ENCODE assay signal across 8 mouse cellular contexts in the genomic region with DNA sequence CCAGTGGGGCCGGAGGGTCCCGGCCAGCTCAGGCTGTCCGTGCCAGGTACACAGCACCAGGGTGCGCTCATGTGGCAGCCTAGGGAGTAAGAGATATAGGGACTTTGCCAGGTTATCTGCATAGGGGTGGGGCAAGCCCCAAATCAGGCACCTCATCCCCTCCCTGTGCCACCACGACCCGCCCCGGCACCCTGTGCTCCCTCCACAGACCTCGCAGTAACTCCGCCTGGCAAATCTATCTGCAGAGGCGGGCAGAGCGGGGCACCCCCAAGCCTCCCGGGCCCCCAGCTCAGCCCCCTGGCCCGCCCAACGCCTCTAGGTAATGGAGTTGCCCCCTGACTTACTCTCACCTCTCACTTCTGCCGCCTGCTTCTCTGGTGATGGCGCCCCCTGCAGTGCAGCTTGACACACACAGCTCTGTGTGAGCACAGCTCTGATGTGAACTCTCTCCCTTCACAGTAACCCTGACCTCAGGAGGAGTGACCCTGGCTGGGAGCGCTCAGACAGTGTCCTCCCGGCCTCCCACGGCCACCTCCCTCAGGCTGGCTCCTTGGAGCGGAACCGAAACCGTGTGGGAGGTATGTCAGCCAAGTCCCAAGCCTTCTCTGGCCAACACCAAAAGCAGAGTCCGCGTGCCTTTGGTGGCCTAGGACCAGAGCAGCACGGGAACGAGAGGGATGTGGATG. TPM values are rescaled to one million over a fixed set of nuclear protein-coding genes. Genes with fewer than 3 reads are reported as not detected.
A peak's percentile ranks its signal among the peaks of the same experiment; 100 is the strongest.
DNase-seq lines count a peak whose midpoint lies in the region; ATAC-seq and TF ChIP-seq lines count a peak whose summit lies in the region.
"Had no signal": no experiment of that assay in that cellular context is flagged by ENCODE, and none has a peak within 500 bp of the region (broad histone marks: within the 10 kb centered on the region; RNA-seq: fewer than 3 reads in every experiment).

No protein-coding gene starts in this region.

- H3K36me3 ChIP-seq in hindbrain, postnatal 0 days (ENCODE audit: insufficient read depth, low read length): peaks cover 76% of the 10 kb centered on the region
- peaks cover 97% of the 10 kb centered on the region for H3K36me3 ChIP-seq in hindbrain, embryonic 14.5 days (replicated peaks; ENCODE audit: control insufficient read depth, insufficient read depth)
- peaks cover 98% of the 10 kb centered on the region for H3K36me3 ChIP-seq in kidney, embryonic 15.5 days
- peaks cover 78% of the 10 kb centered on the region for H3K36me3 ChIP-seq in small intestine, adult 2 months (ENCODE audit: control insufficient read depth, insufficient read depth, low read length)
- peaks cover 91% of the 10 kb centered on the region for H3K36me3 ChIP-seq in neural tube, embryonic 15.5 days

- TF ChIP-seq POLR2A in small intestine, adult 2 months (IDR thresholded peaks at IDR 0.05; ENCODE audit: low read depth, low read length): no peak

- no peak overlapping the region for H3K9ac ChIP-seq in hindbrain, postnatal 0 days (replicated peaks; ENCODE audit: low read length)
- H3K9ac ChIP-seq in hindbrain, embryonic 14.5 days: no peak overlapping the region
- H3K9ac ChIP-seq in kidney, embryonic 15.5 days: no peak overlapping the region
- H3K9ac ChIP-seq in neural tube, embryonic 15.5 days (replicated peaks): no peak overlapping the region
- H3K9ac ChIP-seq: limb, embryonic 12.5 days had no signal

- no peak overlapping the region for H3K4me3 ChIP-seq in hindbrain, postnatal 0 days (ENCODE audit: low read length)
- H3K4me3 ChIP-seq in hindbrain, embryonic 14.5 days (replicated peaks; ENCODE audit: low read length): no peak overlapping the region
- no peak overlapping the region for H3K4me3 ChIP-seq in kidney, embryonic 15.5 days (replicated peaks)
- H3K4me3 ChIP-seq in small intestine, adult 2 months (ENCODE audit: low read depth, low read length): no peak overlapping the region
- H3K4me3 ChIP-seq in neural tube, embryonic 15.5 days (replicated peaks): no peak overlapping the region
- H3K4me3 ChIP-seq: limb, embryonic 12.5 days had no signal

- H3K27me3 ChIP-seq in hindbrain, postnatal 0 days (ENCODE audit: insufficient read depth, low read length): no peaks in the 10 kb centered on the region
- H3K27me3 ChIP-seq in hindbrain, embryonic 14.5 days (ENCODE audit: control insufficient read depth, insufficient read depth, low read length): no peaks in the 10 kb centered on the region
- no peaks in the 10 kb centered on the region for H3K27me3 ChIP-seq in kidney, embryonic 15.5 days
- H3K27me3 ChIP-seq in small intestine, adult 2 months (ENCODE audit: control insufficient read depth, insufficient read depth, low read length): no peaks in the 10 kb centered on the region
- H3K27me3 ChIP-seq in neural tube, embryonic 15.5 days (replicated peaks): no peaks in the 10 kb centered on the region
- H3K27me3 ChIP-seq: limb, embryonic 12.5 days had no signal

- peak; percentile 49 for TF ChIP-seq CTCF in hindbrain, postnatal 0 days (IDR thresholded peaks at IDR 0.05; ENCODE audit: low read depth)
- TF ChIP-seq CTCF in small intestine, adult 2 months (IDR thresholded peaks at IDR 0.05; ENCODE audit: extremely low read depth, insufficient read length, insufficient replicate concordance, low read depth, low read length): peak; percentile 29; the same call in 1 of the 2 replicates

- peak; percentile 34 for DNase-seq in hindbrain, postnatal 0 days (ENCODE audit: low spot score)
- DNase-seq in hindbrain, embryonic 14.5 days (ENCODE audit: low spot score): no peak
- DNase-seq in R1 (ENCODE audit: low read depth, low spot score): peak; percentile 68
- DNase-seq in T-cell, adult 2 months (ENCODE audit: low spot score): no peak

- H3K4me1 ChIP-seq in hindbrain, postnatal 0 days (ENCODE audit: insufficient read depth, low read length): no peaks in the 10 kb centered on the region
- no peaks in the 10 kb centered on the region for H3K4me1 ChIP-seq in hindbrain, embryonic 14.5 days (replicated peaks; ENCODE audit: control insufficient read depth, insufficient read depth, low read length)
- H3K4me1 ChIP-seq in kidney, embryonic 15.5 days: peaks cover 15% of the 10 kb centered on the region
- H3K4me1 ChIP-seq in small intestine, adult 2 months (ENCODE audit: control insufficient read depth, insufficient read depth, insufficient read length, low read length): peaks cover 5% of the 10 kb centered on the region
- H3K4me1 ChIP-seq in neural tube, embryonic 15.5 days: no peaks in the 10 kb centered on the region
- H3K4me1 ChIP-seq: limb, embryonic 12.5 days had no signal

- ATAC-seq in hindbrain, postnatal 0 days: no peak
- no peak for ATAC-seq in hindbrain, embryonic 14.5 days (ENCODE audit: low FRiP score)
- peak; percentile 63 for ATAC-seq in kidney, embryonic 15.5 days (replicated peaks; ENCODE audit: low FRiP score)
- ATAC-seq in neural tube, embryonic 15.5 days (ENCODE audit: low FRiP score): no peak

- H3K4me2 ChIP-seq in hindbrain, postnatal 0 days (ENCODE audit: low read depth, low read length): no peak overlapping the region
- H3K4me2 ChIP-seq in hindbrain, embryonic 14.5 days (replicated peaks): no peak overlapping the region
- H3K4me2 ChIP-seq in kidney, embryonic 15.5 days: no peak overlapping the region
- no peak overlapping the region for H3K4me2 ChIP-seq in neural tube, embryonic 15.5 days
- H3K4me2 ChIP-seq: limb, embryonic 12.5 days had no signal

- 84% methylated on average over 26 of the region's 26 CpGs for WGBS in hindbrain, postnatal 0 days
- 85% methylated on average over 26 of the region's 26 CpGs for WGBS in hindbrain, embryonic 14.5 days
- WGBS in kidney, embryonic 15.5 days: 73% methylated on average over 26 of the region's 26 CpGs
- WGBS in small intestine, adult 2 months: 93% methylated on average over 26 of the region's 26 CpGs
- 93% methylated on average over 25 of the region's 26 CpGs for WGBS in neural tube, embryonic 15.5 days

- H3K9me3 ChIP-seq in hindbrain, postnatal 0 days (ENCODE audit: low read length): no peaks in the 10 kb centered on the region
- no peaks in the 10 kb centered on the region for H3K9me3 ChIP-seq in hindbrain, embryonic 14.5 days (ENCODE audit: control insufficient read depth, low read length)
- no peaks in the 10 kb centered on the region for H3K9me3 ChIP-seq in kidney, embryonic 15.5 days (replicated peaks)
- no peaks in the 10 kb centered on the region for H3K9me3 ChIP-seq in neural tube, embryonic 15.5 days (replicated peaks)
- H3K9me3 ChIP-seq: limb, embryonic 12.5 days had no signal

- H3K27ac ChIP-seq in hindbrain, postnatal 0 days: no peak overlapping the region
- H3K27ac ChIP-seq in hindbrain, embryonic 14.5 days: no peak overlapping the region
- peak overlapping the region; percentile 37; the same call in 1 of the 2 replicates for H3K27ac ChIP-seq in kidney, embryonic 15.5 days
- no peak overlapping the region for H3K27ac ChIP-seq in small intestine, adult 2 months (ENCODE audit: insufficient read depth, low read depth, low read length)
- no peak overlapping the region for H3K27ac ChIP-seq in neural tube, embryonic 15.5 days (replicated peaks)
- H3K27ac ChIP-seq: limb, embryonic 12.5 days had no signal

RNA-seq across cellular contexts. Expression of a gene that starts 7.1 kb away (rescaled TPM):
- total RNA-seq in hindbrain, postnatal 0 days (2014; rRNA removed): not detected in 2 replicates
- polyA plus RNA-seq in hindbrain, postnatal 0 days (2015; fragmentation: Nextera tagmentation; extraction: Ambion mirVana): not detected in 2 replicates
- not detected in 2 replicates for polyA plus RNA-seq in hindbrain, embryonic 14.5 days (2014; fragmentation: Nextera tagmentation; extraction: Ambion mirVana)
- polyA plus RNA-seq in kidney, embryonic 15.5 days (2015; fragmentation: Nextera tagmentation; extraction: Ambion mirVana): not detected in 2 replicates
- polyA plus RNA-seq in small intestine, adult 2 months (2012; rRNA removed): not detected in 2 replicates
- polyA plus RNA-seq in neural tube, embryonic 15.5 days (2015; fragmentation: Nextera tagmentation; extraction: Ambion mirVana): not detected in 2 replicates
- polyA plus RNA-seq: limb, embryonic 12.5 days had no signal

RNA-seq across cellular contexts. Expression of a gene that starts 10.5 kb away (rescaled TPM):
- 4.5 TPM in 1 of 2 replicates, not detected in the other for total RNA-seq in hindbrain, postnatal 0 days (2014; rRNA removed)
- polyA plus RNA-seq in hindbrain, postnatal 0 days (2015; fragmentation: Nextera tagmentation; extraction: Ambion mirVana): 0.42 and 0.59 TPM in 2 replicates
- not detected in 2 replicates for polyA plus RNA-seq in hindbrain, embryonic 14.5 days (2014; fragmentation: Nextera tagmentation; extraction: Ambion mirVana)
- 0.27 TPM in 1 of 2 replicates, not detected in the other for polyA plus RNA-seq in kidney, embryonic 15.5 days (2015; fragmentation: Nextera tagmentation; extraction: Ambion mirVana)
- 0.06 TPM in 1 of 2 replicates, not detected in the other for polyA plus RNA-seq in small intestine, adult 2 months (2012; rRNA removed)
- 0.23 and 0.40 TPM in 2 replicates for polyA plus RNA-seq in neural tube, embryonic 15.5 days (2015; fragmentation: Nextera tagmentation; extraction: Ambion mirVana)
- polyA plus RNA-seq: limb, embryonic 12.5 days had no signal

RNA-seq across cellular contexts. Expression of a gene that starts 30.4 kb away (rescaled TPM):
- total RNA-seq in hindbrain, postnatal 0 days (2014; rRNA removed): not detected in 2 replicates
- 0.24 and 0.42 TPM in 2 replicates for polyA plus RNA-seq in hindbrain, postnatal 0 days (2015; fragmentation: Nextera tagmentation; extraction: Ambion mirVana)
- 0.29 and 0.43 TPM in 2 replicates for polyA plus RNA-seq in hindbrain, embryonic 14.5 days (2014; fragmentation: Nextera tagmentation; extraction: Ambion mirVana)
- polyA plus RNA-seq in kidney, embryonic 15.5 days (2015; fragmentation: Nextera tagmentation; extraction: Ambion mirVana): 0.19 and 0.30 TPM in 2 replicates
- 0.04 and 0.22 TPM in 2 replicates for polyA plus RNA-seq in small intestine, adult 2 months (2012; rRNA removed)
- 0.15 TPM in 2 replicates for polyA plus RNA-seq in neural tube, embryonic 15.5 days (2015; fragmentation: Nextera tagmentation; extraction: Ambion mirVana)

RNA-seq across cellular contexts. Expression of a gene that starts 38.5 kb away (rescaled TPM):
- 70.2 and 87.3 TPM in 2 replicates for total RNA-seq in hindbrain, postnatal 0 days (2014; rRNA removed)
- 100 and 105 TPM in 2 replicates for polyA plus RNA-seq in hindbrain, postnatal 0 days (2015; fragmentation: Nextera tagmentation; extraction: Ambion mirVana)
- 90.6 and 93.4 TPM in 2 replicates for polyA plus RNA-seq in hindbrain, embryonic 14.5 days (2014; fragmentation: Nextera tagmentation; extraction: Ambion mirVana)
- polyA plus RNA-seq in kidney, embryonic 15.5 days (2015; fragmentation: Nextera tagmentation; extraction: Ambion mirVana): 115 and 122 TPM in 2 replicates
- polyA plus RNA-seq in small intestine, adult 2 months (2012; rRNA removed): 43.0 and 114 TPM in 2 replicates
- 100 and 109 TPM in 2 replicates for polyA plus RNA-seq in neural tube, embryonic 15.5 days (2015; fragmentation: Nextera tagmentation; extraction: Ambion mirVana)

RNA-seq across cellular contexts. Expression of a gene that starts 38.8 kb away (rescaled TPM):
- total RNA-seq in hindbrain, postnatal 0 days (2014; rRNA removed): 154 and 160 TPM in 2 replicates
- polyA plus RNA-seq in hindbrain, postnatal 0 days (2015; fragmentation: Nextera tagmentation; extraction: Ambion mirVana): 168 and 171 TPM in 2 replicates
- 158 TPM in 2 replicates for polyA plus RNA-seq in hindbrain, embryonic 14.5 days (2014; fragmentation: Nextera tagmentation; extraction: Ambion mirVana)
- 178 and 186 TPM in 2 replicates for polyA plus RNA-seq in kidney, embryonic 15.5 days (2015; fragmentation: Nextera tagmentation; extraction: Ambion mirVana)
- 109 and 147 TPM in 2 replicates for polyA plus RNA-seq in small intestine, adult 2 months (2012; rRNA removed)
- polyA plus RNA-seq in neural tube, embryonic 15.5 days (2015; fragmentation: Nextera tagmentation; extraction: Ambion mirVana): 169 and 174 TPM in 2 replicates

Comparison
In these comparisons a context has a peak if more than half of its experiments do, and no peak if none do; other contexts are left out.
1. DNase-seq: peak in hindbrain, postnatal 0 days (single experiment) and R1 (single experiment); none in hindbrain, embryonic 14.5 days (single experiment) and T-cell, adult 2 months (single experiment).